Mouse (Mus musculus) midbrain, embryonic 10.5 days (tissue): Measurements from ENCODE around the gene Ifnl2. TPM values are rescaled to one million over a fixed set of nuclear protein-coding genes. Genes with fewer than 3 reads are reported as not detected.
A peak's percentile ranks its signal among the peaks of the same experiment; 100 is the strongest.
"Not testable (repeated sequence)": the region's sequence is repeated elsewhere in the genome, so short reads cannot be mapped to it uniquely, and the experiment has no call there.

ENCODE experiments used
- DNase-seq: peaks from one replicate; pipeline ENCODE4 v3.0.0-alpha.2; 2017; ENCODE audit warnings: low spot score
- H3K27ac ChIP-seq: fragments of 300-500 bp; sonication (generic); replicated peaks from 2 replicates; pipeline ENCODE4 v1.5.1; 2016; ENCODE audit warnings: mild to moderate bottlenecking
- H3K27me3 ChIP-seq: fragments of 300-500 bp; sonication (generic); 2 replicates; pipeline ENCODE4 v1.6.1; 2016; ENCODE audit warnings: low read depth, mild to moderate bottlenecking; ENCODE audit not compliant: poor library complexity, severe bottlenecking
- H3K36me3 ChIP-seq: fragments of 300-500 bp; sonication (generic); 2 replicates; pipeline ENCODE4 v1.6.1; 2016; ENCODE audit warnings: mild to moderate bottlenecking, moderate library complexity
- H3K4me1 ChIP-seq: fragments of 300-500 bp; sonication (generic); 2 replicates; pipeline ENCODE4 v1.6.1; 2016
- H3K4me3 ChIP-seq: fragments of 300-500 bp; sonication (generic); 2 replicates; pipeline ENCODE4 v1.5.1; 2016; ENCODE audit warnings: mild to moderate bottlenecking, moderate library complexity
- H3K9me3 ChIP-seq: fragments of 300-500 bp; sonication (generic); replicated peaks from 2 replicates; pipeline ENCODE4 v1.6.1; 2016; ENCODE audit warnings: mild to moderate bottlenecking
- WGBS: fragments of 180-500 bp; shearing (Covaris S2); methylation state at CpG from one replicate; pipeline ENCODE4 v1.1.7; 2016; 5-methylcytosine and 5-hydroxymethylcytosine counted together
- polyA plus RNA-seq: library from polyadenylated mRNA; unstranded; fragments of >200 nt; fragmentation: Nextera tagmentation; extraction: Ambion mirVana; gene quantifications from 2 replicates; pipeline ENCODE4 v1.2.1, GENCODE M21; 2016

Gene Ifnl2
- not detected in 2 replicates for polyA plus RNA-seq

- H3K36me3 ChIP-seq, H3K27ac ChIP-seq, H3K9me3 ChIP-seq, H3K27me3 ChIP-seq, DNase-seq, H3K4me1 ChIP-seq, H3K4me3 ChIP-seq: not testable (repeated sequence)
- 73% methylated on average over 8 of the region's 8 CpGs for WGBS
Observed at GRCm38 (mm10) chr7:28510405-28510974, at the start of gene Ifnl2. Gene Ifnl2 (minus strand): TSS chr7:28510455.

- 57% methylated on average over 4 of the region's 4 CpGs for WGBS
- H3K36me3 ChIP-seq, result peaks cover 56% of the 10 kb centered on the region
- no peak overlapping the region for H3K27ac ChIP-seq
- no peak overlapping the region for H3K4me3 ChIP-seq
- H3K27me3 ChIP-seq, result no peaks in the 10 kb centered on the region
- 0 out of 2 replicates have a peak, but pooled peaks cover under 1% of the 10 kb centered on the region for H3K9me3 ChIP-seq
- no peak for DNase-seq
- H3K4me1 ChIP-seq, result peaks cover 14% of the 10 kb centered on the region
Observed at GRCm38 (mm10) chr7:28558486-28558885, 48.2 kb upstream of the Ifnl2 start.

- Histone ChIP-seq H3K4me3 (no peak overlapping the region), H3K4me1 (peaks cover 14% of the 10 kb centered on the region), H3K9me3 (peaks cover 7% of the 10 kb centered on the region; the same call in 1 of the 2 replicates), H3K27ac (no peak overlapping the region), H3K36me3 (peaks cover 48% of the 10 kb centered on the region), H3K27me3 (no peaks in the 10 kb centered on the region)
- DNase-seq, result no peak
- WGBS, result 83% methylated on average over 6 of the region's 6 CpGs
Observed at GRCm38 (mm10) chr7:28557708-28558107, 47.5 kb upstream of the Ifnl2 start.

- 82% methylated on average over 5 of the region's 5 CpGs for WGBS
- no peak for DNase-seq
- H3K4me1 ChIP-seq, result peaks cover 14% of the 10 kb centered on the region
- peaks cover 42% of the 10 kb centered on the region for H3K36me3 ChIP-seq
- H3K27me3 ChIP-seq, result no peaks in the 10 kb centered on the region
- H3K9me3 ChIP-seq, result peaks cover 10% of the 10 kb centered on the region; the same call in 1 of the 2 replicates
- no peak overlapping the region for H3K27ac ChIP-seq
- H3K4me3 ChIP-seq, result no peak overlapping the region
Observed at GRCm38 (mm10) chr7:28557069-28557468, 46.8 kb upstream of the Ifnl2 start.

GRCm38 (mm10) chr7:28555939-28556535 is 45.8 kb upstream of the Ifnl2 start:
- H3K4me3 ChIP-seq, result no peak overlapping the region
- peaks cover 34% of the 10 kb centered on the region for H3K36me3 ChIP-seq
- no peaks in the 10 kb centered on the region for H3K27me3 ChIP-seq
- H3K27ac ChIP-seq, result no peak overlapping the region
- no peak for DNase-seq
- peaks cover 10% of the 10 kb centered on the region; the same call in 1 of the 2 replicates for H3K9me3 ChIP-seq
- WGBS, result 18% methylated on average over 5 of the region's 5 CpGs
- peaks cover 14% of the 10 kb centered on the region for H3K4me1 ChIP-seq

GRCm38 (mm10) chr7:28553076-28553475 is 42.8 kb upstream of the Ifnl2 start:
- Histone ChIP-seq H3K27ac (no peak overlapping the region), H3K4me1 (peaks cover 11% of the 10 kb centered on the region), H3K36me3 (peaks cover 6% of the 10 kb centered on the region), H3K27me3 (peaks cover 2% of the 10 kb centered on the region; the same call in 1 of the 2 replicates), H3K4me3 (no peak overlapping the region), H3K9me3 (peaks cover 10% of the 10 kb centered on the region; the same call in 1 of the 2 replicates)
- WGBS, result 88% methylated on average over 6 of the region's 6 CpGs
- DNase-seq, result no peak

GRCm38 (mm10) chr7:28547628-28548027 is 37.4 kb upstream of the Ifnl2 start:
- Histone ChIP-seq H3K9me3 (peaks cover 1% of the 10 kb centered on the region; the same call in 1 of the 2 replicates), H3K4me3 (no peak overlapping the region), H3K27me3 (peaks cover 53% of the 10 kb centered on the region), H3K36me3 (no peaks in the 10 kb centered on the region), H3K4me1 (peaks cover 40% of the 10 kb centered on the region), H3K27ac (no peak overlapping the region)
- 75% methylated on average over 7 of the region's 7 CpGs for WGBS
- DNase-seq, result no peak

GRCm38 (mm10) chr7:28547154-28547553 is 36.9 kb upstream of the Ifnl2 start, which contains the start of gene Nccrp1:
Gene Nccrp1 (minus strand): TSS chr7:28547254.
- no peak within 1 kb of the TSS; the same call in 1 of the 2 replicates for H3K27ac ChIP-seq
- WGBS, result 9% methylated on average over 5 of the region's 5 CpGs
- DNase-seq, result no peak

GRCm38 (mm10) chr7:28546649-28547048 is 36.4 kb upstream of the Ifnl2 start:
- H3K9me3 ChIP-seq, result 0 out of 2 replicates have a peak, but pooled peaks cover 3% of the 10 kb centered on the region
- H3K4me1 ChIP-seq, result peaks cover 40% of the 10 kb centered on the region
- under 1% methylated on average over 22 of the region's 22 CpGs for WGBS
- peak; percentile 35 for DNase-seq
- peaks cover 53% of the 10 kb centered on the region for H3K27me3 ChIP-seq
- H3K4me3 ChIP-seq, result peak overlapping the region; percentile 55
- H3K36me3 ChIP-seq, result no peaks in the 10 kb centered on the region
- no peak overlapping the region; the same call in 1 of the 2 replicates for H3K27ac ChIP-seq

More at GRCm38 (mm10) chr7:28547154-28547553, 36.9 kb upstream of the Ifnl2 start, which contains the start of gene Nccrp1:
- H3K36me3 ChIP-seq, result no peaks in the 10 kb centered on the region
- H3K4me3 ChIP-seq, result peak within 1 kb of the TSS; percentile 55
- H3K4me1 ChIP-seq, result peaks cover 40% of the 10 kb centered on the region
- H3K9me3 ChIP-seq, result peaks cover 3% of the 10 kb centered on the region; the same call in 1 of the 2 replicates
- H3K27me3 ChIP-seq, result peaks cover 53% of the 10 kb centered on the region

- peaks cover 53% of the 10 kb centered on the region for H3K27me3 ChIP-seq
- no peaks in the 10 kb centered on the region for H3K36me3 ChIP-seq
- WGBS, result 39% methylated on average over 7 of the region's 7 CpGs
- H3K4me1 ChIP-seq, result peaks cover 40% of the 10 kb centered on the region
- peak overlapping the region; percentile 55 for H3K4me3 ChIP-seq
- no peak for DNase-seq
- H3K27ac ChIP-seq, result no peak overlapping the region
- H3K9me3 ChIP-seq, result 0 out of 2 replicates have a peak, but pooled peaks cover 3% of the 10 kb centered on the region
Observed at GRCm38 (mm10) chr7:28545891-28546210, 35.6 kb upstream of the Ifnl2 start.

GRCm38 (mm10) chr7:28545048-28545890 is 35.0 kb upstream of the Ifnl2 start:
- 20% methylated on average over 14 of the region's 14 CpGs for WGBS
- Histone ChIP-seq H3K4me1 (peaks cover 40% of the 10 kb centered on the region), H3K36me3 (no peaks in the 10 kb centered on the region), H3K9me3 (0 out of 2 replicates have a peak, but pooled peaks cover 3% of the 10 kb centered on the region), H3K27ac (no peak overlapping the region), H3K4me3 (no peak overlapping the region), H3K27me3 (peaks cover 53% of the 10 kb centered on the region)
- peak; percentile 55 for DNase-seq

- H3K4me3 ChIP-seq, result peak overlapping the region; percentile 52
- H3K4me1 ChIP-seq, result peaks cover 40% of the 10 kb centered on the region
- 0 out of 2 replicates have a peak, but pooled peaks cover 3% of the 10 kb centered on the region for H3K9me3 ChIP-seq
- H3K27me3 ChIP-seq, result peaks cover 53% of the 10 kb centered on the region
- 2% methylated on average over 27 of the region's 27 CpGs for WGBS
- peak; percentile 64 for DNase-seq
- H3K27ac ChIP-seq, result peak overlapping the region; percentile 81
- no peaks in the 10 kb centered on the region for H3K36me3 ChIP-seq
Observed at GRCm38 (mm10) chr7:28544051-28544601, 33.9 kb upstream of the Ifnl2 start.
